ENCODE assay signal across 8 mouse cellular contexts in genomic region chr17:33289039-33289875, GRCm38 (mm10). TPM values are rescaled to one million over a fixed set of nuclear protein-coding genes. Genes with fewer than 3 reads are reported as not detected.
A peak's percentile ranks its signal among the peaks of the same experiment; 100 is the strongest.
DNase-seq lines count a peak whose midpoint lies in the region; ATAC-seq lines count a peak whose summit lies in the region.
"Not testable (repeated sequence)": the region's sequence is repeated elsewhere in the genome, so short reads cannot be mapped to it uniquely, and the experiment has no call there.

TSS of gene Zfp955b (plus strand) at chr17:33289544.

- not testable (repeated sequence) for DNase-seq in adrenal gland, postnatal 4 days (ENCODE audit: low spot score in 2 of 2); layer of hippocampus, postnatal 25 days (ENCODE audit: extremely low spot score in 1 of 2, low spot score in 1 of 2); midbrain, embryonic 14.5 days; thymus, postnatal 0 days (ENCODE audit: low spot score)

- H3K27me3 ChIP-seq in forebrain, embryonic 12.5 days; heart, embryonic 11.5 days (ENCODE audit: control insufficient read depth, insufficient read depth, low read length); hindbrain, embryonic 15.5 days; liver, embryonic 12.5 days (replicated peaks); midbrain, embryonic 14.5 days (ENCODE audit: control insufficient read depth, insufficient read depth, low read length): not testable (repeated sequence)

- not testable (repeated sequence) for H3K9ac ChIP-seq in forebrain, embryonic 12.5 days; heart, embryonic 11.5 days (ENCODE audit: low read depth, low read length); hindbrain, embryonic 15.5 days; liver, embryonic 12.5 days; midbrain, embryonic 14.5 days (replicated peaks; ENCODE audit: low read length)

- H3K27ac ChIP-seq in forebrain, embryonic 12.5 days; heart, embryonic 11.5 days (ENCODE audit: low read depth, low read length); hindbrain, embryonic 15.5 days (replicated peaks); liver, embryonic 12.5 days; midbrain, embryonic 14.5 days (replicated peaks; ENCODE audit: low read depth, low read length): not testable (repeated sequence)

- H3K4me1 ChIP-seq in forebrain, embryonic 12.5 days; heart, embryonic 11.5 days (ENCODE audit: control insufficient read depth, insufficient read depth, low read length); hindbrain, embryonic 15.5 days (replicated peaks); liver, embryonic 12.5 days; midbrain, embryonic 14.5 days (ENCODE audit: control insufficient read depth, insufficient read depth, low read length): not testable (repeated sequence)

- WGBS in forebrain, embryonic 12.5 days, result no CpG with 5 or more reads among the region's 25 CpGs
- no CpG with 5 or more reads among the region's 25 CpGs for WGBS in heart, embryonic 11.5 days (ENCODE audit: insufficient replicate concordance)
- no CpG with 5 or more reads among the region's 25 CpGs for WGBS in hindbrain, embryonic 15.5 days
- no CpG with 5 or more reads among the region's 25 CpGs for WGBS in liver, embryonic 12.5 days (ENCODE audit: insufficient replicate concordance)
- WGBS in midbrain, embryonic 14.5 days, result no CpG with 5 or more reads among the region's 25 CpGs

- not testable (repeated sequence) for H3K4me3 ChIP-seq in forebrain, embryonic 12.5 days (replicated peaks); heart, embryonic 11.5 days (ENCODE audit: low read depth, low read length); midbrain, embryonic 14.5 days (replicated peaks; ENCODE audit: low read depth, low read length)
- peak within 1 kb of the TSS; percentile 15; the same call in 1 of the 2 replicates for H3K4me3 ChIP-seq in hindbrain, embryonic 15.5 days
- H3K4me3 ChIP-seq in liver, embryonic 12.5 days, result peak within 1 kb of the TSS; percentile 27; the same call in 1 of the 2 replicates

- H3K4me2 ChIP-seq in forebrain, embryonic 12.5 days, result peak within 1 kb of the TSS; percentile 30; the same call in 1 of the 2 replicates
- H3K4me2 ChIP-seq in heart, embryonic 11.5 days, result peak within 1 kb of the TSS; percentile 19; the same call in 1 of the 2 replicates
- H3K4me2 ChIP-seq in hindbrain, embryonic 15.5 days, result peak within 1 kb of the TSS; percentile 37
- H3K4me2 ChIP-seq in liver, embryonic 12.5 days, result peak within 1 kb of the TSS; percentile 40
- peak within 1 kb of the TSS; percentile 30 for H3K4me2 ChIP-seq in midbrain, embryonic 14.5 days (ENCODE audit: low read length)

- not testable (repeated sequence) for H3K36me3 ChIP-seq in forebrain, embryonic 12.5 days (replicated peaks); heart, embryonic 11.5 days (ENCODE audit: control insufficient read depth, insufficient read depth, low read length); hindbrain, embryonic 15.5 days; liver, embryonic 12.5 days; midbrain, embryonic 14.5 days (ENCODE audit: control insufficient read depth, insufficient read depth, low read length)

- ATAC-seq in forebrain, embryonic 12.5 days (ENCODE audit: low FRiP score), result peak; percentile 99
- peak; percentile 95 for ATAC-seq in heart, embryonic 11.5 days (replicated peaks; ENCODE audit: insufficient number of reproducible peaks, low FRiP score, low TSS enrichment)
- peak; percentile 99 for ATAC-seq in hindbrain, embryonic 15.5 days (ENCODE audit: low FRiP score, low read depth)
- ATAC-seq in liver, embryonic 12.5 days, result peak; percentile 96
- ATAC-seq in midbrain, embryonic 14.5 days (ENCODE audit: low FRiP score, low TSS enrichment), result peak; percentile 99

- H3K9me3 ChIP-seq in forebrain, embryonic 12.5 days; heart, embryonic 11.5 days (replicated peaks; ENCODE audit: control insufficient read depth, low read length); hindbrain, embryonic 15.5 days; liver, embryonic 12.5 days (replicated peaks); midbrain, embryonic 14.5 days (ENCODE audit: control insufficient read depth, low read length): not testable (repeated sequence)

RNA-seq across cellular contexts. Expression of gene Zfp955b, which starts in this region (rescaled TPM):
- total RNA-seq in adrenal gland, postnatal 4 days (2021), result 10 to 100 TPM; 16.5 to 17.4 TPM
- 13.6 and 13.7 TPM in 2 replicates for polyA plus RNA-seq in forebrain, embryonic 12.5 days (2016; fragmentation: Nextera tagmentation; extraction: Ambion mirVana)
- 6.1 and 6.8 TPM in 2 replicates for polyA plus RNA-seq in heart, embryonic 11.5 days (2014; fragmentation: Nextera tagmentation; extraction: Ambion mirVana)
- polyA plus RNA-seq in hindbrain, embryonic 15.5 days (2015; fragmentation: Nextera tagmentation; extraction: Ambion mirVana), result 18.6 and 19.5 TPM in 2 replicates
- 10 to 100 TPM; 31.3 to 31.6 TPM for total RNA-seq in layer of hippocampus, postnatal 25 days (2021)
- polyA plus RNA-seq in liver, embryonic 12.5 days (2016; fragmentation: Nextera tagmentation; extraction: Ambion mirVana), result 4.0 and 4.2 TPM in 2 replicates
- polyA plus RNA-seq in midbrain, embryonic 14.5 days (2014; fragmentation: Nextera tagmentation; extraction: Ambion mirVana), result 18.9 and 19.1 TPM in 2 replicates
- 10.4 and 11.0 TPM in 2 replicates for polyA plus RNA-seq in thymus, postnatal 0 days (2015; fragmentation: Nextera tagmentation; extraction: Ambion mirVana)
